Mouse (Mus musculus) liver, embryonic 11.5 days (tissue): ENCODE data around the gene Cnot3. TPM values are rescaled to one million over a fixed set of nuclear protein-coding genes. Genes with fewer than 3 reads are reported as not detected.
"Not testable (repeated sequence)": the region's sequence is repeated elsewhere in the genome, so short reads cannot be mapped to it uniquely, and the experiment has no call there.

Experiments
- ATAC-seq: fragments of 200-750 bp; cut with Nextera tagmentation; replicated peaks from 2 replicates; pipeline ENCODE4 v1.8.0; 2017; ENCODE audit warnings: moderate number of reproducible peaks, mild to moderate bottlenecking, moderate TSS enrichment, moderate library complexity; ENCODE audit not compliant: low FRiP score
- DNase-seq: peaks from one replicate; pipeline ENCODE4 v3.0.0-alpha.2; 2017; ENCODE audit warnings: low spot score
- H3K27ac ChIP-seq: fragments of 300-500 bp; sonication (generic); 2 replicates; pipeline ENCODE4 v1.5.1; 2014; ENCODE audit warnings: mild to moderate bottlenecking, low read depth, low read length, control low read depth
- H3K27me3 ChIP-seq: fragments of 300-500 bp; sonication (generic); replicated peaks from 2 replicates; pipeline ENCODE4 v1.6.1; 2014; ENCODE audit warnings: low read length, mixed read lengths; ENCODE audit not compliant: control insufficient read depth, insufficient read depth
- H3K36me3 ChIP-seq: fragments of 300-500 bp; sonication (generic); 2 replicates; pipeline ENCODE4 v1.6.1; 2014; ENCODE audit warnings: mild to moderate bottlenecking, low read length, moderate library complexity, mixed read lengths; ENCODE audit not compliant: control insufficient read depth, insufficient read depth
- H3K4me1 ChIP-seq: fragments of 300-500 bp; sonication (generic); replicated peaks from 2 replicates; pipeline ENCODE4 v1.6.1; 2014; ENCODE audit warnings: low read length, mixed read lengths; ENCODE audit not compliant: control insufficient read depth, insufficient read depth
- H3K4me2 ChIP-seq: fragments of 300-500 bp; sonication (generic); 2 replicates; pipeline ENCODE4 v1.6.1; 2014; ENCODE audit warnings: mild to moderate bottlenecking, control low read depth, moderate library complexity
- H3K4me3 ChIP-seq: fragments of 300-500 bp; sonication (generic); 2 replicates; pipeline ENCODE4 v1.5.1; 2014; ENCODE audit warnings: low read depth, low read length, control low read depth
- H3K9ac ChIP-seq: fragments of 300-500 bp; sonication (generic); 2 replicates; pipeline ENCODE4 v1.6.1; 2014; ENCODE audit warnings: low read depth, low read length, control low read depth
- H3K9me3 ChIP-seq: fragments of 300-500 bp; sonication (generic); 2 replicates; pipeline ENCODE4 v1.6.1; 2016; ENCODE audit warnings: low read length, inconsistent platforms, mixed read lengths; ENCODE audit not compliant: control insufficient read depth
- whole genome bisulfite sequencing: fragments of 180-500 bp; shearing (Covaris S2); extraction: QIAGEN DNeasy Blood & Tissue Kit; methylation state at CpG from one replicate; pipeline ENCODE4 v1.1.7; 2014; 5-methylcytosine and 5-hydroxymethylcytosine counted together
- microRNA-seq: library from miRNA; unstranded; fragments of <30 nt; microRNA quantifications from one replicate; pipeline ENCODE4, GENCODE M21; 2017; ENCODE audit warnings: borderline number of aligned reads
- polyA plus RNA-seq: library from polyadenylated mRNA; unstranded; fragments of >200 nt; fragmentation: Nextera tagmentation; extraction: Ambion mirVana; gene quantifications from 2 replicates; pipeline ENCODE4 v1.2.1, GENCODE M21; 2014

Cnot3 gene
- polyA plus RNA-seq, 1 experiment from 2014 or later: 76.5 TPM

- not testable (repeated sequence) for H3K9ac ChIP-seq, H3K9me3 ChIP-seq, H3K4me3 ChIP-seq, DNase-seq, H3K4me1 ChIP-seq, H3K27me3 ChIP-seq, H3K4me2 ChIP-seq, H3K27ac ChIP-seq
- H3K36me3 ChIP-seq: peaks cover 23% of the 10 kb centered on the region
- 22% methylated on average over 5 of the region's 5 CpGs for WGBS
- ATAC-seq: 0 out of 2 replicates have a peak, but pooled peaks have one; percentile 8
Measured at GRCm38 (mm10) chr7:3708447-3708980, 63.4 kb downstream of the Cnot3 start.

GRCm38 (mm10) chr7:3709000-3709399, 63.9 kb downstream of the Cnot3 start:
- WGBS: 76% methylated on average over 1 of the region's 1 CpGs
- no peak for DNase-seq
- H3K9ac ChIP-seq: no peak overlapping the region

More at GRCm38 (mm10) chr7:3709000-3709399, 63.9 kb downstream of the Cnot3 start:
- no peaks in the 10 kb centered on the region for H3K27me3 ChIP-seq
- no peak overlapping the region for H3K4me3 ChIP-seq
- 0 out of 2 replicates have a peak, but pooled peaks have one; percentile 27 for ATAC-seq
- no peak overlapping the region for H3K27ac ChIP-seq
- no peaks in the 10 kb centered on the region for H3K9me3 ChIP-seq
- H3K4me2 ChIP-seq: no peak overlapping the region
- peaks cover 7% of the 10 kb centered on the region; the same call in 1 of the 2 replicates for H3K4me1 ChIP-seq
- peaks cover 23% of the 10 kb centered on the region for H3K36me3 ChIP-seq

Small RNA genes within 50 kb of the gene (microRNA-seq; reads per million reads assigned to microRNA genes)
- gene Mir3572: 7.4 reads per million, percentile 19 among the genes with 10 or more reads in this experiment

Other genes starting within 250 kb of the Cnot3 start
- 0.19 TPM in 1 of 2 replicates, not detected in the other for gene Cacng6, start 221.1 kb upstream of the Cnot3 start, polyA plus RNA-seq
- gene Tarm1, start 142.6 kb upstream of the Cnot3 start, polyA plus RNA-seq: not detected in 2 replicates
- 0.17 TPM in 1 of 2 replicates, not detected in the other for gene Oscar, start 29.1 kb upstream of the Cnot3 start, polyA plus RNA-seq
- 375 and 405 TPM in 2 replicates for gene Ndufa3, start 27.9 kb upstream of the Cnot3 start, polyA plus RNA-seq
- 21.5 and 24.1 TPM in 2 replicates for gene Tfpt, start 15.3 kb upstream of the Cnot3 start, polyA plus RNA-seq
- gene Prpf31, start 15.3 kb upstream of the Cnot3 start, polyA plus RNA-seq: 136 and 137 TPM in 2 replicates
- gene Leng1, start 20.6 kb downstream of the Cnot3 start, polyA plus RNA-seq: 13.4 and 13.5 TPM in 2 replicates
- 10.0 and 12.1 TPM in 2 replicates for gene Tmc4, start 32.3 kb downstream of the Cnot3 start, polyA plus RNA-seq
- gene Tsen34, start 47.6 kb downstream of the Cnot3 start, polyA plus RNA-seq: 103 and 106 TPM in 2 replicates
- gene Mboat7, start 48.3 kb downstream of the Cnot3 start, polyA plus RNA-seq: 35.7 and 36.7 TPM in 2 replicates
- gene Rps9, start 58.7 kb downstream of the Cnot3 start, polyA plus RNA-seq: 1,767 and 1,846 TPM in 2 replicates
- 1.0 and 1.3 TPM in 2 replicates for gene Pirb, start 75.1 kb downstream of the Cnot3 start, polyA plus RNA-seq
- gene Gm15448, start 180.4 kb downstream of the Cnot3 start, polyA plus RNA-seq: 0.13 TPM in 1 of 2 replicates, not detected in the other
- gene Pira2, start 199.8 kb downstream of the Cnot3 start, polyA plus RNA-seq: 0.30 and 0.38 TPM in 2 replicates